Mouse (Mus musculus): ENCODE results near the gene Tesk2.
"Not testable (repeated sequence)": the region's sequence is repeated elsewhere in the genome, so short reads cannot be mapped to it uniquely, and the experiment has no call there.

Tesk2 gene

GRCm38 (mm10) chr4:116792453-116792852 is 71.7 kb downstream of the Tesk2 start:
- no peak for DNase-seq (ENCODE audit: inconsistent ontology term)

DNA sequence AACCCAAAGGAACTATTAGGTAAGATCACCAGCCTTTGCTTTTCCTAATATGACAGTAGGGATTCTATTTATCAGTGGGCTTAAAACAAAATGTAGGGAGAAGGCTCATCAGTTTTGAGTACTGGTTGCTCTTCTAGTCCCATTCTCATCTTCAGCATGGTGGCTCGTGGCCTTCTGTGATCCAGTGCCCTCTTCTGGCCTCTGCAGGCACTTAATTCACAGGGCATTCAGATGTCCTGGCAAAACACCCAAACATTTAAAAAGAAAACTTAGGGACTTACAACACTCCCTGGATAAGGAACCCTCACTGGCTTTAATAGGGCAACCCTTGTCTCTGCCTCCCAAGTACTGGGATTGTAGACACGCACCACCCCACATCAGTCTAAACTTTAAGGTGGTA is 73.5 kb downstream of the Tesk2 start:
- DNase-seq (ENCODE audit: inconsistent ontology term): no peak

DNA sequence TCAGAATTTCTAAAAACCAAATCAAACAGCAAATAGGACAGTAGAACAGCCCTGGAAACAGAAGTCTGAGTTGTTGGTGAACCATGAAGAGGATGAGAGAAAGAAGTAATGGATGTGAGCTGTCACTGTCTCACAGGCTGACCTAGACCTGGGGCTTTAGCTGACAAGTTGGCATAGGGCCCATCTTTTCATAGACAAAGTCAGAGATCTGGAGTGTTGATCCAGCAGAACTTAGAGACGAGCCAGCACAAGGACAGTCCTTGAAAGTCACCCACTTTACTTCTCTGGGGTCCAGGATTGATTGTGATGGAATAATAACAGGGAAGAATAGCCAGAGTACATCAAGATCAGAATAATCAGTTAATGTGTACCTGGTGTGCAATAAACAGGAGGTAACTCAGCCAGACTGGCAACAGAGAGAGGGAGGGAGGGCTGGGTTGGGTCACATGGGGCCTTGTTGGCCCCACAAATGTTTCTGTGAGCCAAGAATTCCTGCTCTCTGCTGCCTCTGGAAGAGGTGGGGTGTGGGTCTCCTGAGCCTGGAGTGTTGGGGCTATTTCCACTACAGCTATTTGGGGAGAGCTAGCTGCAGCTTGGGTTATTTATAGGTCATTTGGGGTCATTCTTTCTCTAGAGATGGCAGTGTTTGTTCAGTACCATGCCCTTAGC is 75.8 kb downstream of the Tesk2 start:
- peak; percentile 33 for DNase-seq (ENCODE audit: inconsistent ontology term)

- DNase-seq (ENCODE audit: inconsistent ontology term): no peak
Measured at GRCm38 (mm10) chr4:116799901-116800300, 79.2 kb downstream of the Tesk2 start.

GRCm38 (mm10) chr4:116807197-116808129 is 86.7 kb downstream of the Tesk2 start, which contains the start of the genes Toe1 and Mutyh:
Toe1 (minus strand) TSS chr4:116807640.
Mutyh (plus strand) TSS chr4:116807723.
- DNase-seq (ENCODE audit: inconsistent ontology term): peak; percentile 99

DNA sequence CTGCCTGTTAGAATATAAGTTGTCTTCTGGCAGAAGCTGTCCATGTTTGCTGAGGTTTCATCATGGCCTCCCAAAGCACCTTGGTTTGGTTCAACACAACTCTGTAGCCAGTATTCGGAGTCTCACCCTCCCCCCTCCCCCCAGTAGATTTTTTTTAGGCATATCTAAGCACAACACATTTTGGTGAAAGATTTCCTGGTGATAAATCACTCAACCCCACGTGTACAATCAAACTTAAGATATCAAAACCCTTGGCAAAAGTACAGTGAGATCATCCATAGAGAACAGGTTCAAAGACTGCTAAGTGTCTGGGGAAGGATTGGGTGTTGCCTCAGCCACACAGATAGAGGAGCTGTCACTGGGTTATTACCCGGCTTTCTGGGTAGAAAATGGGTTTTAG is 90.3 kb downstream of the Tesk2 start:
- DNase-seq (ENCODE audit: inconsistent ontology term): no peak

- DNase-seq (ENCODE audit: inconsistent ontology term): no peak
Measured at GRCm38 (mm10) chr4:116815276-116815675, 94.5 kb downstream of the Tesk2 start.

GRCm38 (mm10) chr4:116817486-116817885 is 96.7 kb downstream of the Tesk2 start:
- no peak for DNase-seq (ENCODE audit: inconsistent ontology term)

GRCm38 (mm10) chr4:116819968-116820901 is 99.5 kb downstream of the Tesk2 start:
- DNase-seq (ENCODE audit: inconsistent ontology term): no peak

DNA sequence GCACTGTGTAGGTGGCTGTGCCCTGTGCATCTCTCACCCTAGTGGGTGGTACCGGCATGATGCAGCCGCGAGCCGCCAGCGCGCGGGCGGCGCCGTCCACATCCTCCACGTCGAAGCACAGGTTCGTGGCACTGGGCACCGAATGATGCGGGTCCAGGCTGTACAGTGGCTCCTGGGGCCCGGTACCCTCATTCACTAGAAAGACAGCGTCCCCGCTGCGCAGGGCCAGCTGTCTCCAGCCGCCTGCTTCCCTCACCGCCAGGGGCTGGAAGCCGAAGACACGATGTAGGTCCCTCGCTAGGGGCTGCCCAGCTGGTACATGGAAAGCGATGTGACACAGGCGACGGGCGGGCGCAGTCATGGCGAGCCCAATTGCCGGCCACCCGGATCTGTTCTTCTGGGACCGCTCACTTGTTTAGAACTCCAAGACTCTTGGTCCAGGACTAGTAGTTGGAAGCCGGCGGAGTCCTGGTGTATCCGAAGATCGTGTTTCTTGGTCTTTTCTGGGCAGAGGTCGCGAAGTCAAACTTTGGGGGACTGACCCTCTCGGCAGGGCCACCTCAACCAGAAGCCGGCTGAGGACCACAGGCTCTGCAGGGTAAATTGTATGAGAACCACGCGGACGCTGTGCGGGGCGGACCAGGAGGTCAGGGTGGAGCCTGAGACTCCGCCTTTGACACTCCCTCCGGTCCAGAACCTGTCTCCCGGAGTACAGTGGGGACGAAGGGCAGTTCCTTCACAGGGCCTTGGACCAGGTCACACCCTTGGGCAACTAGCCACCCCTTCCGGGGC is 100.3 kb downstream of the Tesk2 start:
- DNase-seq (ENCODE audit: inconsistent ontology term): no peak

- DNase-seq (ENCODE audit: inconsistent ontology term): peak; percentile 83
Measured at GRCm38 (mm10) chr4:116821694-116822016, 100.9 kb downstream of the Tesk2 start, which contains the start of gene Hpdl. Hpdl (minus strand) TSS chr4:116821707.

- DNase-seq (ENCODE audit: inconsistent ontology term): peak; percentile 49
Measured at GRCm38 (mm10) chr4:116824541-116825004, 103.8 kb downstream of the Tesk2 start.

DNA sequence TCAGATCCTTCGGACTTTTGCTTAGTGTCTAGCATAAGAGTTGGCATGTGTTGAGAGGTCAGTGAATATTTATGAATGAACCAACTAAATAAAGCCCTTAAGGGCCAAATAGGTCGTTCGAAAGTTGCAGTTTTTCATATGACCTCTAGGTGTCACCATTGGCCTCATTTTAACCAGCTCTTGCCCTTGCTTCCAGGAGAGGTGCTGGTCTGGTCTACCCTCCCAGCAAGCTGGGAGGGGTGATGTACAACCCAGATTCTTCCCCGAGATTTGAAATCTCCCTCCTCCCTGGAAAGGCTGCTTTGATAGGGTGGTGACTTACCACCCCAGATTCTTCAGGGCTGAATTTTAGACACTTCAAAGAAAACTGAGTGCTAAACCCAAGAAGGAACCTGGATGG is 107.1 kb downstream of the Tesk2 start:
- peak; percentile 66 for DNase-seq (ENCODE audit: inconsistent ontology term)

DNA sequence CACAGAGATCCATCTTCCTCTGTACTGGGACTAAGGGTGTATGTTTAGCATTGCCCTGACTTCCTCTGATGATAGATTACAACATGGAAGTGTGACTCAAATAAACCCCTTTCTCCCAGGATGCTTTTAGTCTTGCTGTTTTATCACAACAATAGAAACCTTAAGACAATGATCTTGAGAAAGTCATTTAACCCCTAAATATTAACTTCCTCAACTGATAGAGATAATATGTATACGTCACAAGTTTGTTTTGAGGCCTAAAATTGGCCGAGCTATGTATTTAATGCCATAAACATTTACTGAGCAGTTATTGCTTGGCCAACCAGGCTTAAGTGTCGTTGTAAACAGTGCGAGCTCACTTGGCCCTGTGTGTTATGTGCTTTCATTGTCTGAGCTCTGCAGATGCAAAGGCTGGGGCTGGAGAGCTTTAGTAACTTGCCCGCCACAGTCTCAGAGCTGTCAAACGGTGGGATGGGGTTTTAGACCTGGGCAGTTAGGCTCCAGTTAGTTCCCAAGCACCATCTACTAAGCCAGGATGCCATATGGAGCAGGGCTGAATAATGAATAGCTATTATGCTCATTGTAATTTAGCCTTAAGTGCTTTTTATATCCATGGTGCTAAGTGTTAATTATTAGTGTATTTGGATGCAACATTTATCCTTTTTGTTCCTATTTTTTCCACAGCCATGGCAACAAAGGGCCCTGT is 108.8 kb downstream of the Tesk2 start:
- no peak for DNase-seq (ENCODE audit: inconsistent ontology term)

GRCm38 (mm10) chr4:116830070-116830368 is 109.3 kb downstream of the Tesk2 start:
- no peak for DNase-seq (ENCODE audit: inconsistent ontology term)

DNA sequence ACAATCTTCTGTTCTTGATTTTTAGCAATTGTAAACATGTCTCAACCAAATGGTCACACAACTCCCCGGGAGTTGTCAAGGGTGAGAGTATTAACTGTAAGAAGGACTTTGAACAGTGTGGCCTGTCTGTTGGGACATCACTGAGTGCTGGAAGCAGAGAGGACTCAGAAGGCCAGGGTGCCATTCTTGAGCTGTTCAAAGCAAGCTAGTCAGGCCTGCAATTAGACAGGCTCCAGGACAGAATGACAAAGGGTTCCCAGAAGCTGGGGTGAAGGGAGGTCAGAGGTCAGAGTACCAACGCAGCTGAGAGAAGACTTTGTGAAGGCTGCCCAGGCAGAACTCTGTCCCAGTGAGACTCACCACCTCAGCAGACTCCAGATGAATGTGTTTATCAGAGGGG is 118.3 kb downstream of the Tesk2 start:
- DNase-seq (ENCODE audit: inconsistent ontology term): no peak

GRCm38 (mm10) chr4:116840096-116840495 is 119.3 kb downstream of the Tesk2 start:
- DNase-seq (ENCODE audit: inconsistent ontology term): not testable (repeated sequence)

DNA sequence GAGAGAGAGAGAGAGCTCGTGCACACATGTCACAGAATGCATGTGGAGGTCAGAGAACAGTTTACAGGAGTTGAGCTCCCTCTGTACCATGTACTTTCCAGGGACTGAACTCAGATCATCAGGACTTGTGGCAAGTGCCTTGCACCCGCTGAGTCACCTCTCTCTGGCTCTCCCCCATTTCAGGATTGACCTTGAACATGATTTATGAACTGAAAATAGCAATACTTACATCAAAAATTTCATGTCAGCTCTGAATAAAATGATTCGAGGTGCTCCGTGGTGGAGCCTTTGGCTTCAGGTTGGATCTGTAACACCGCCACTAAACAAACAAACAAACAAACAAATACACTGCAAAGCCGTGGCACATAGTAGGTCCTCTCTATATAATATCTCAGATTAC is 120.1 kb downstream of the Tesk2 start:
- no peak for DNase-seq (ENCODE audit: inconsistent ontology term)

DNA sequence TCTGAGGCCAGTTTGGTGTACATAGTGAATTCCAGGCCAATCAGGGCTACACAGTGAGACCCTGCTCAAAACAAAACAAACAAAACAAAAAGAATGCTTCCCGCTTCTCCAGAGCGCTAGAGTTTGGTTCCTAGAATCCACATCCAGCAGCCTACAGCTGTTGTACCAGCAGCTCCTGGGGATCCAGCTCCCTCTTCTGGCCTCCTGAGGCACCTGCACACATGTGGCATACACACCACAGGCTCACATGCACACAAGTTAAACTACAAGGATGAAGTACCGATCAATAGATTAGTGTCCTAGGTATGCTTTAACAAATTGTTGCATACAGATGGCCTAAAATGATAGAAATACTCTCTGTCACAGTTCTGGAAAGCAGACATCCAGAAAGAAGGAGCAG is 123.6 kb downstream of the Tesk2 start:
- DNase-seq (ENCODE audit: inconsistent ontology term): no peak

DNA sequence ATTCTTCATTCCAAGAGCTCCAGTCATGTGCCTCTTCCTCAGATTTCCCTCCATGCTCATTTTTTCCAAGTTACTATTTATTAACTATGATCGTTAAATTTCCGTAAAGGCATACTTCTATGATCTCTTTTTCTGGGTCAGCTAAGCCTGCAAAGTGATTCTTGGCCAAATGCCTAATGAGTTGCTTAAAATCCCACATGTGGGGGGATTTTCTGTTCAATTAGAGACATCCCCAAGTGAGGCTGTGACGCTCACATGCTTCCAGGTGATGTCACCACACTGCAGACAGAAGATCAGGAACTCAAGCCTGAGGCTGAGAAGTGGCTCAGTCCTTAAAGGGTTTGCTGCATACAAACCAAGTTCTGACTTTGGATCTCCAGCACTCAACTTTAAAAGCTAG is 129.2 kb downstream of the Tesk2 start:
- DNase-seq (ENCODE audit: inconsistent ontology term): peak; percentile 14
